Mouse (Mus musculus) forebrain, embryonic 15.5 days (tissue): Measurements from ENCODE around the gene Efcab14. TPM values are rescaled to one million over a fixed set of nuclear protein-coding genes. Genes with fewer than 3 reads are reported as not detected.

Source experiments
- ATAC-seq: fragments of 200-750 bp; cut with Nextera tagmentation; replicated peaks from 2 replicates; pipeline ENCODE4 v1.8.0; 2017; ENCODE audit warnings: mild to moderate bottlenecking, moderate TSS enrichment, moderate library complexity
- H3K27ac ChIP-seq: fragments of 300-500 bp; sonication (generic); replicated peaks from 2 replicates; pipeline ENCODE4 v1.5.1; 2015; ENCODE audit warnings: mild to moderate bottlenecking, inconsistent platforms
- H3K27me3 ChIP-seq: fragments of 300-500 bp; sonication (generic); 2 replicates; pipeline ENCODE4 v1.6.1; 2015; ENCODE audit warnings: inconsistent platforms
- H3K36me3 ChIP-seq: fragments of 300-500 bp; sonication (generic); 2 replicates; pipeline ENCODE4 v1.6.1; 2015; ENCODE audit warnings: mild to moderate bottlenecking, inconsistent platforms
- H3K4me1 ChIP-seq: fragments of 300-500 bp; sonication (generic); 2 replicates; pipeline ENCODE4 v1.6.1; 2015; ENCODE audit warnings: inconsistent platforms
- H3K4me2 ChIP-seq: fragments of 300-500 bp; sonication (generic); replicated peaks from 2 replicates; pipeline ENCODE4 v1.6.1; 2015; ENCODE audit warnings: mild to moderate bottlenecking, inconsistent platforms
- H3K4me3 ChIP-seq: fragments of 300-500 bp; sonication (generic); 2 replicates; pipeline ENCODE4 v1.5.1; 2015; ENCODE audit warnings: mild to moderate bottlenecking, inconsistent platforms
- H3K9ac ChIP-seq: fragments of 300-500 bp; sonication (generic); replicated peaks from 2 replicates; pipeline ENCODE4 v1.6.1; 2015; ENCODE audit warnings: mild to moderate bottlenecking, inconsistent platforms
- H3K9me3 ChIP-seq: fragments of 300-500 bp; sonication (generic); 2 replicates; pipeline ENCODE4 v1.6.1; 2016; ENCODE audit warnings: inconsistent platforms
- WGBS: fragments of 180-500 bp; shearing (Covaris S2); methylation state at CpG from one replicate; pipeline ENCODE4 v1.1.7; 2015; ENCODE audit warnings: mixed read lengths; 5-methylcytosine and 5-hydroxymethylcytosine counted together
- polyA plus RNA-seq: library from polyadenylated mRNA; unstranded; fragments of >200 nt; fragmentation: Nextera tagmentation; extraction: Ambion mirVana; gene quantifications from 2 replicates; pipeline ENCODE4 v1.2.1, GENCODE M21; 2015

Efcab14 gene
- polyA plus RNA-seq, 1 experiment from 2014 or later = 19.6 TPM

DNA sequence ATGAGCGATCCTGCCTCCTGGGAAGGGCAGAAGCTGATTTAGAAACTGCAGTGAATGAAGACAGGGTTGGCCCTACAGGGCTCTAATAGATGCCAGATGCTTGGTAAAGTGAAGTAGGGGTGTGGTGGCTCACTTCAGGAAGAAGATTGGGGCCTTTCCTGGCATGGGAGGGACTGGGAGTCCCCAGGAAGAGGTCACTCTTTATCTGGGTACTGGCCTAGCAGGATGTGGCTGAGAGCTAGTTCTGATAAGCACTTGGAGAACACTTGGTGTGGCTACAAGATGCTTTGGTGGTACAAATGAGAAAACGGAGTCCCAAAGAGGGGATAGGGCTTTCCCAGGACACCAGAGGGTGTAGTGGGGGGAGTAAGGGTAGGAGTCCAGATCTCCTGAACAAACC lies 86.6 kb downstream of the Efcab14 start:
- Histone ChIP-seq H3K4me1 (peaks cover 13% of the 10 kb centered on the region), H3K4me3 (no peak overlapping the region), H3K27me3 (no peaks in the 10 kb centered on the region), H3K4me2 (no peak overlapping the region), H3K9me3 (no peaks in the 10 kb centered on the region), H3K27ac (no peak overlapping the region), H3K9ac (no peak overlapping the region), H3K36me3 (no peaks in the 10 kb centered on the region)
- WGBS = 78% methylated on average over 2 of the region's 2 CpGs
- no peak for ATAC-seq

DNA sequence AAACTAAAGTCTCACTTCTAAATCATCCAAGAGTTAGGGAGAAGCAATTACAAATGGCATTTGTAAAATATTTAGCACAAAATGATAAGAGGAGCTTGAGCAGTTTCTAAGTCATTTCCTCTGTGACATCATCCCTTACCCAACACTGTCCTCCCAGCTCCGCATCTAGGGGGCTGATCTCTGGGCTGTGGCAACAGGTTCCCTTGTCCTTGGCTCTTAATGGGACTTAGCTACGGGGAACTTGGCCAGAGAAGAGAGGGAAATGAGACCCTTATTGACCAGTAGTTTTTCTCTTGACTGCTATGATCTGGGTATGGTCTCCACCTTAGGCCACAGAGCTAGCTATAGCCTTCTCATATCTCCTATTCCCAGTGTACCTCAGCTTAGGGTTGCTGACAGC lies 87.7 kb downstream of the Efcab14 start:
- ATAC-seq = no peak
- H3K9me3 ChIP-seq = no peaks in the 10 kb centered on the region
- no peaks in the 10 kb centered on the region for H3K36me3 ChIP-seq
- whole genome bisulfite sequencing = 81% methylated on average over 2 of the region's 2 CpGs
- no peak overlapping the region for H3K4me3 ChIP-seq
- no peak overlapping the region for H3K9ac ChIP-seq
- H3K27ac ChIP-seq = no peak overlapping the region
- peaks cover 13% of the 10 kb centered on the region for H3K4me1 ChIP-seq
- no peaks in the 10 kb centered on the region for H3K27me3 ChIP-seq
- no peak overlapping the region for H3K4me2 ChIP-seq

Other genes starting within 250 kb of the Efcab14 start
- gene Cyp4a14, start 241.6 kb upstream of the Efcab14 start, polyA plus RNA-seq = not detected in 2 replicates
- not detected in 2 replicates for gene Cyp4a10, start 219.5 kb upstream of the Efcab14 start, polyA plus RNA-seq
- gene Cyp4a31, start 174.1 kb upstream of the Efcab14 start, polyA plus RNA-seq = not detected in 2 replicates
- gene Cyp4a32, start 136.8 kb upstream of the Efcab14 start, polyA plus RNA-seq = not detected in 2 replicates
- 0.42 and 0.47 TPM in 2 replicates for gene Cyp4b1, start 90.0 kb upstream of the Efcab14 start, polyA plus RNA-seq
- gene Tex38, start 43.3 kb downstream of the Efcab14 start, polyA plus RNA-seq = 0.59 TPM in 1 of 2 replicates, not detected in the other
- gene Atpaf1, start 47.1 kb downstream of the Efcab14 start, polyA plus RNA-seq = 34.6 and 37.5 TPM in 2 replicates
- gene Mob3c, start 90.3 kb downstream of the Efcab14 start, polyA plus RNA-seq = 5.2 and 5.9 TPM in 2 replicates
- 22.1 and 24.8 TPM in 2 replicates for gene Mknk1, start 101.5 kb downstream of the Efcab14 start, polyA plus RNA-seq
- not detected in 2 replicates for gene Kncn, start 146.7 kb downstream of the Efcab14 start, polyA plus RNA-seq
- gene 6430628N08Rik, start 152.9 kb downstream of the Efcab14 start, polyA plus RNA-seq = 0.20 TPM in 1 of 2 replicates, not detected in the other
- gene Dmbx1, start 202.2 kb downstream of the Efcab14 start, polyA plus RNA-seq = 0.23 TPM in 1 of 2 replicates, not detected in the other